Mouse (Mus musculus) bone marrow, adult 2 months (tissue): ENCODE measurements at regions not wholly inside any gene's neighbourhood (a gene's known extent, or its start where the extent isn't known, plus 50 kb on each side); places are given as distances from the start of the nearest gene placed in this dataset.

Source experiments
- CTCF ChIP-seq: fragments of 200-500 bp; IDR thresholded peaks from 2 replicates; pipeline ENCODE4 v1.5.1; 2011; ENCODE audit warnings: low read length, control low read depth; ENCODE audit not compliant: control insufficient read depth, insufficient read depth
- POLR2A ChIP-seq: fragments of 200-500 bp; IDR thresholded peaks from 2 replicates; pipeline ENCODE4 v1.6.1; 2011; ENCODE audit warnings: low read depth, mild to moderate bottlenecking, control low read depth, low read length, borderline replicate concordance; ENCODE audit not compliant: control insufficient read depth

- TF ChIP-seq CTCF, result no peak
- TF ChIP-seq POLR2A, result no peak
Observed at GRCm38 (mm10) chr2:50967133-50967532, 181.8 kb downstream of the Rnd3 start.
